Mouse (Mus musculus): Measurements from ENCODE around the gene Gtf2a2. TPM values are rescaled to one million over a fixed set of nuclear protein-coding genes. Genes with fewer than 3 reads are reported as not detected.
A peak's percentile ranks its signal among the peaks of the same experiment; 100 is the strongest.

Gtf2a2 gene
- polyA plus RNA-seq, 1 experiment from 2014 or later: 246 TPM

GRCm38 (mm10) chr9:69990346-69990745 is 22.0 kb upstream of the Gtf2a2 start:
- peak overlapping the region; percentile 47 for H3K4me2 ChIP-seq (ENCODE audit: low read depth, low read length)
- no peaks in the 10 kb centered on the region for H3K27me3 ChIP-seq (ENCODE audit: control insufficient read depth, insufficient read depth, low read length)
- no peak overlapping the region for H3K27ac ChIP-seq (replicated peaks; ENCODE audit: low read depth, low read length)
- H3K4me1 ChIP-seq (ENCODE audit: control insufficient read depth, insufficient read depth, low read length): no peaks in the 10 kb centered on the region; the same call in none of the 2 replicates
- no peaks in the 10 kb centered on the region for H3K9me3 ChIP-seq (replicated peaks; ENCODE audit: control insufficient read depth, low read length)
- DNase-seq (ENCODE audit: low spot score) (peak; percentile 35), ATAC-seq (replicated peaks; ENCODE audit: insufficient number of reproducible peaks, low FRiP score, low TSS enrichment, low read depth) (no peak)
- peak overlapping the region; percentile 98 for H3K4me3 ChIP-seq (ENCODE audit: low read depth, low read length)
- no peaks in the 10 kb centered on the region for H3K36me3 ChIP-seq (replicated peaks; ENCODE audit: control insufficient read depth, insufficient read depth, low read depth, low read length)
- peak overlapping the region; percentile 98 for H3K9ac ChIP-seq (replicated peaks; ENCODE audit: low read length)
- 15% methylated on average over 5 of the region's 5 CpGs for WGBS

DNA sequence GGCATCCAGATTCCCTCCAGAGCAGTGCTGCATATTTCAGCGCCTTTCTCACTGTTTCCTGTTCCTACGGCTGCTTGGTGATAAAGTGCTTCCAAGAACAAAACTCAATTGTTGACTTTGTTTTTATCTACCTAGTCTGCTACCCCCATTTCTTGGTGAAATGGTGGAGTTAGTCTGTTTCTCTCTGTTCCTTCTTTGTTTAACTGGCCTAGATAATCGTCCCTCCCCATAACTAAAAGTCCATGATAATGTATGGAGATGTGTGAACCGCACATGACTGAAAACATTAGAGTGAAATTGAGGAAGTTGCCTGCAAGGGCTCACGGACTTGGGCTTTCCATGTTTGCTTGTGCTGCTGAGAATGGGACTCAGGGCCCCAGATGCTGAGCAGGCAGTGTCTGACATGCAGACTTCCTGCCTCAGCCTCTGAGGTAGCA is 19.5 kb upstream of the Gtf2a2 start:
- Histone ChIP-seq H3K4me2 (ENCODE audit: low read depth, low read length) (no peak overlapping the region), H3K27me3 (ENCODE audit: control insufficient read depth, insufficient read depth, low read length) (no peaks in the 10 kb centered on the region), H3K4me1 (ENCODE audit: control insufficient read depth, insufficient read depth, low read length) (no peaks in the 10 kb centered on the region; the same call in none of the 2 replicates), H3K4me3 (ENCODE audit: low read depth, low read length) (no peak overlapping the region), H3K9ac (replicated peaks; ENCODE audit: low read length) (no peak overlapping the region), H3K27ac (replicated peaks; ENCODE audit: low read depth, low read length) (no peak overlapping the region), H3K36me3 (replicated peaks; ENCODE audit: control insufficient read depth, insufficient read depth, low read depth, low read length) (no peaks in the 10 kb centered on the region), H3K9me3 (replicated peaks; ENCODE audit: control insufficient read depth, low read length) (no peaks in the 10 kb centered on the region)
- WGBS: 77% methylated on average over 5 of the region's 5 CpGs
- DNase-seq (ENCODE audit: low spot score): no peak
- ATAC-seq (replicated peaks; ENCODE audit: insufficient number of reproducible peaks, low FRiP score, low TSS enrichment, low read depth): no peak

GRCm38 (mm10) chr9:69993479-69993878 is 18.9 kb upstream of the Gtf2a2 start:
- DNase-seq (ENCODE audit: low spot score) (no peak), ATAC-seq (replicated peaks; ENCODE audit: insufficient number of reproducible peaks, low FRiP score, low TSS enrichment, low read depth) (no peak)
- WGBS: 77% methylated on average over 1 of the region's 1 CpGs
- H3K4me3 ChIP-seq (ENCODE audit: low read depth, low read length): no peak overlapping the region
- H3K4me1 ChIP-seq (ENCODE audit: control insufficient read depth, insufficient read depth, low read length): no peaks in the 10 kb centered on the region; the same call in 1 of the 2 replicates
- no peak overlapping the region for H3K9ac ChIP-seq (replicated peaks; ENCODE audit: low read length)
- H3K27ac ChIP-seq (replicated peaks; ENCODE audit: low read depth, low read length): no peak overlapping the region
- H3K4me2 ChIP-seq (ENCODE audit: low read depth, low read length): no peak overlapping the region
- H3K36me3 ChIP-seq (replicated peaks; ENCODE audit: control insufficient read depth, insufficient read depth, low read depth, low read length): no peaks in the 10 kb centered on the region
- H3K9me3 ChIP-seq (replicated peaks; ENCODE audit: control insufficient read depth, low read length): no peaks in the 10 kb centered on the region
- no peaks in the 10 kb centered on the region for H3K27me3 ChIP-seq (ENCODE audit: control insufficient read depth, insufficient read depth, low read length)

DNA sequence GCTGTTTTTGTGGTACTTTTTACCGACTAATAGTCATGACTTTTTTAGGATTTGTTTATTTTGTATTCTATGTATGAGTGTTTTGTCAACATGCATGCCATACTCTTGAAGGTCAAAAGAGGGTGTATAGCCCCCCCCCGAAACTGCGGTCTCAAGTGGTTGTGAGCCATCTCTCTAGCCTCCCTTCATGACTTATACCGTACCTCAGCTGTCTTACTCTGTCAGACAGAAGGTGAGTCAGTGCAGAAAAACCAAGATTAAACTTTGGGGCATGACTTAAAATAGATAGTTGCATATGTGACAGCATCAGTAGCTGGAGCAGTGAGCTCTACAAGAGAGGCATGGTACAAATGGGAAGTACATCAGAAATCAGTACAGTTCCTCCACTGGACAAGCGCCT is 17.8 kb upstream of the Gtf2a2 start:
- Histone ChIP-seq H3K27ac (replicated peaks; ENCODE audit: low read depth, low read length) (no peak overlapping the region), H3K36me3 (replicated peaks; ENCODE audit: control insufficient read depth, insufficient read depth, low read depth, low read length) (peaks cover 5% of the 10 kb centered on the region), H3K9me3 (replicated peaks; ENCODE audit: control insufficient read depth, low read length) (no peaks in the 10 kb centered on the region), H3K27me3 (ENCODE audit: control insufficient read depth, insufficient read depth, low read length) (no peaks in the 10 kb centered on the region), H3K9ac (replicated peaks; ENCODE audit: low read length) (no peak overlapping the region), H3K4me1 (ENCODE audit: control insufficient read depth, insufficient read depth, low read length) (no peaks in the 10 kb centered on the region; the same call in 1 of the 2 replicates), H3K4me2 (ENCODE audit: low read depth, low read length) (no peak overlapping the region), H3K4me3 (ENCODE audit: low read depth, low read length) (no peak overlapping the region)
- 94% methylated on average over 5 of the region's 5 CpGs for WGBS
- no peak for DNase-seq (ENCODE audit: low spot score)
- no peak for ATAC-seq (replicated peaks; ENCODE audit: insufficient number of reproducible peaks, low FRiP score, low TSS enrichment, low read depth)

DNA sequence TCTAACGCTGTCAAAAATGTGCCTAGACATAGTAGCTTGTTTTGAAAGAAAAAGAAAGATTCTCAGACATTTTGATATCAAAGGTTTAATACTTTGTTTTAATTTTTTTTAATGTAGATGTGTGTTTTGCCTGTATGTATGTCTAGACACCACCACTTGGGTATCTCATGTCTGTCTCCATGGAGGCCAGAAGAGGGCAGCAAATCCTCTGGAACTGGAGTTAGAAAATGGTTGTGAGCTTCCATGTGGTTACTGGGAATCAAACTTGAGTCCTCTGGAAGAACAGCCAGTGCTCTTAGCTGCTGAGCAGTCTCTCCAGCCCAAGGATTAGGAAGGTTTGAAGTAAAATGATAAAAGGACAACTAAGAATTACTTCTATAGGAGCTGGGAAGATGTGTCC is 13.0 kb upstream of the Gtf2a2 start:
- Histone ChIP-seq H3K9me3 (replicated peaks; ENCODE audit: control insufficient read depth, low read length) (no peaks in the 10 kb centered on the region), H3K27me3 (ENCODE audit: control insufficient read depth, insufficient read depth, low read length) (no peaks in the 10 kb centered on the region), H3K4me3 (ENCODE audit: low read depth, low read length) (no peak overlapping the region), H3K27ac (replicated peaks; ENCODE audit: low read depth, low read length) (no peak overlapping the region), H3K36me3 (replicated peaks; ENCODE audit: control insufficient read depth, insufficient read depth, low read depth, low read length) (peaks cover 15% of the 10 kb centered on the region), H3K4me1 (ENCODE audit: control insufficient read depth, insufficient read depth, low read length) (no peaks in the 10 kb centered on the region), H3K4me2 (ENCODE audit: low read depth, low read length) (no peak overlapping the region), H3K9ac (replicated peaks; ENCODE audit: low read length) (no peak overlapping the region)
- DNase-seq (ENCODE audit: low spot score) (peak; percentile 13), ATAC-seq (replicated peaks; ENCODE audit: insufficient number of reproducible peaks, low FRiP score, low TSS enrichment, low read depth) (no peak)
- WGBS: 72% methylated on average over 1 of the region's 1 CpGs

DNA sequence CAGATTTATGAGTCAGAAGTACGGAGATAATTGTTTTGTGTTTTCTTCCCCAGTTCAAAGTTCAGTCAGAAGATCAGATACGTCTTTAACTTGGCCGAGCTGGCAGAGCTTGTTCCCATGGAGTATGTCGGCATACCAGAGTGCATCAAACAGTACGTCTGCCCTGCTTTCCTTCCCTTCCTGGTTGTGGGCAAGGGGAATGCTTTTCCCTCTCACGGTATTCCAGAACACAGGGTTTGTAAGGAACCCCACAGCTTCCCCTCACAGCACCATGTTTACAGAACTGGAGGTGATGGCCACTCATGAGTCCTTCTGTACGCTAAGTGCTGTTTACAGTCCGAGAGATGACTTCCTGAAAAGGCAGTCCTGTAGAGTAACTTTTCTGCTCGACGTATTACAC is 8.8 kb upstream of the Gtf2a2 start:
- WGBS: 90% methylated on average over 10 of the region's 10 CpGs
- DNase-seq (ENCODE audit: low spot score): no peak
- Histone ChIP-seq H3K27me3 (ENCODE audit: control insufficient read depth, insufficient read depth, low read length) (no peaks in the 10 kb centered on the region), H3K4me3 (ENCODE audit: low read depth, low read length) (no peak overlapping the region), H3K4me1 (ENCODE audit: control insufficient read depth, insufficient read depth, low read length) (no peaks in the 10 kb centered on the region), H3K9ac (replicated peaks; ENCODE audit: low read length) (no peak overlapping the region), H3K9me3 (replicated peaks; ENCODE audit: control insufficient read depth, low read length) (no peaks in the 10 kb centered on the region), H3K27ac (replicated peaks; ENCODE audit: low read depth, low read length) (no peak overlapping the region), H3K36me3 (replicated peaks; ENCODE audit: control insufficient read depth, insufficient read depth, low read depth, low read length) (peaks cover 15% of the 10 kb centered on the region), H3K4me2 (ENCODE audit: low read depth, low read length) (no peak overlapping the region)
- no peak for ATAC-seq (replicated peaks; ENCODE audit: insufficient number of reproducible peaks, low FRiP score, low TSS enrichment, low read depth)

DNA sequence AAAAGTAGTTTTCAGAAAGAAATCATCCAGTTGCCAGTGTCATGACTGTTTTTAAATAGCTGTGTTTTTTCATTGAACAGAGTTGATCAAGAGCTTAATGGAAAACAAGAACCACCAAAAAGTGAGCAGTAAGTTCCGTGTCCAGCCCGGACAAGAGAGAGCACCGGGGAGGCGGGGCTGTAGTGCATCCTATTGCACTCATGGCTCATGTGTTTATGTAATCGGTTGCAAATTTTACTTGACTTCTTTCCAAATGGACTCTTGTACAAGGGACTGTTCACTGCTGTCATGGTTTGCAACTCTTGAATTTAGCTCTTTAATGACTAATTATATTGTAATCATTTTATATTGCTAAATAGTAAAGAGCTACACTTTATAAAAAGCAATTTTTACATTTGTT is 5.4 kb upstream of the Gtf2a2 start:
- H3K36me3 ChIP-seq (replicated peaks; ENCODE audit: control insufficient read depth, insufficient read depth, low read depth, low read length): peaks cover 15% of the 10 kb centered on the region
- no peak overlapping the region for H3K27ac ChIP-seq (replicated peaks; ENCODE audit: low read depth, low read length)
- ATAC-seq (replicated peaks; ENCODE audit: insufficient number of reproducible peaks, low FRiP score, low TSS enrichment, low read depth): no peak
- H3K4me2 ChIP-seq (ENCODE audit: low read depth, low read length): no peak overlapping the region
- no peak overlapping the region for H3K4me3 ChIP-seq (ENCODE audit: low read depth, low read length)
- H3K9ac ChIP-seq (replicated peaks; ENCODE audit: low read length): no peak overlapping the region
- whole genome bisulfite sequencing: 91% methylated on average over 5 of the region's 5 CpGs
- no peak for DNase-seq (ENCODE audit: low spot score)
- H3K4me1 ChIP-seq (ENCODE audit: control insufficient read depth, insufficient read depth, low read length): no peaks in the 10 kb centered on the region
- no peaks in the 10 kb centered on the region for H3K9me3 ChIP-seq (replicated peaks; ENCODE audit: control insufficient read depth, low read length)
- no peaks in the 10 kb centered on the region for H3K27me3 ChIP-seq (ENCODE audit: control insufficient read depth, insufficient read depth, low read length)

GRCm38 (mm10) chr9:70007506-70008248 is 4.7 kb upstream of the Gtf2a2 start:
- H3K4me3 ChIP-seq (ENCODE audit: low read depth, low read length): no peak overlapping the region
- no peak for ATAC-seq (replicated peaks; ENCODE audit: insufficient number of reproducible peaks, low FRiP score, low TSS enrichment, low read depth)
- H3K9ac ChIP-seq (replicated peaks; ENCODE audit: low read length): no peak overlapping the region
- H3K27ac ChIP-seq (replicated peaks; ENCODE audit: low read depth, low read length): no peak overlapping the region
- WGBS: 88% methylated on average over 14 of the region's 14 CpGs
- H3K4me1 ChIP-seq (ENCODE audit: control insufficient read depth, insufficient read depth, low read length): no peaks in the 10 kb centered on the region
- H3K4me2 ChIP-seq (ENCODE audit: low read depth, low read length): no peak overlapping the region
- H3K36me3 ChIP-seq (replicated peaks; ENCODE audit: control insufficient read depth, insufficient read depth, low read depth, low read length): peaks cover 11% of the 10 kb centered on the region
- H3K9me3 ChIP-seq (replicated peaks; ENCODE audit: control insufficient read depth, low read length): no peaks in the 10 kb centered on the region
- H3K27me3 ChIP-seq (ENCODE audit: control insufficient read depth, insufficient read depth, low read length): no peaks in the 10 kb centered on the region
- DNase-seq (ENCODE audit: low spot score): no peak

Data from embryonic facial prominence, embryonic 11.5 days (tissue).